Mouse (Mus musculus) large intestine, adult 2 months (tissue): Measurements from ENCODE around the gene Fcnb. TPM values are rescaled to one million over a fixed set of nuclear protein-coding genes. Genes with fewer than 3 reads are reported as not detected.

Source experiments
- DNase-seq: peaks from one replicate; pipeline ENCODE4 v3.0.0-alpha.2; 2012; ENCODE audit warnings: low read depth, low spot score
- WGBS: fragments of 180-500 bp; shearing (Covaris S2); methylation state at CpG from one replicate; pipeline ENCODE4 v1.1.7; 2018; 5-methylcytosine and 5-hydroxymethylcytosine counted together
- polyA plus RNA-seq: library from polyadenylated mRNA; depleted of rRNA; stranded (reverse); fragments of >200 nt; gene quantifications from 2 replicates; pipeline ENCODE4 v1.2.3, GENCODE M21; 2012; rRNA removed

Gene Fcnb
- polyA plus RNA-seq, 1 experiment: not detected

- 63% methylated on average over 12 of the region's 12 CpGs for WGBS
Measured at GRCm38 (mm10) chr2:28037505-28038390, 46.9 kb downstream of the Fcnb start.

DNA sequence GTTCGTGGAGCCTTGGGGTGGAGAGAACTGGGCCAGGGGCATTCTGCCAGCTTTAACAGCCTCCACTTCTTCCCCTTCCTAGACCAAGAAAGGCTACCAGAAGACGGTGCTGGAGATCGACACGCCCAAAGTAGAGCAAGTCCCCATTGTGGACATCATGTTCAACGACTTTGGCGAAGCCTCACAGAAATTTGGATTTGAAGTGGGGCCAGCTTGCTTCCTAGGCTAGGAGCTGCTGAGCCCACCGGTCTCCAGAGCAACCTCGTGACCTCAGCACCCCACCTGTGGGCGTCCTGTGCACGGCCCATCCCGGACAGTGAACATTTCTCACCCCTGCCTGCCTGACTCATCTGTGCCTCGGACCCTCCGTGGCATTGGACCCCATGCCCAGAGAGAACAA, 47.9 kb downstream of the Fcnb start:
- DNase-seq: no peak
- 76% methylated on average over 13 of the region's 13 CpGs for WGBS

More at GRCm38 (mm10) chr2:28037505-28038390, 46.9 kb downstream of the Fcnb start:
- DNase-seq: no peak

DNA sequence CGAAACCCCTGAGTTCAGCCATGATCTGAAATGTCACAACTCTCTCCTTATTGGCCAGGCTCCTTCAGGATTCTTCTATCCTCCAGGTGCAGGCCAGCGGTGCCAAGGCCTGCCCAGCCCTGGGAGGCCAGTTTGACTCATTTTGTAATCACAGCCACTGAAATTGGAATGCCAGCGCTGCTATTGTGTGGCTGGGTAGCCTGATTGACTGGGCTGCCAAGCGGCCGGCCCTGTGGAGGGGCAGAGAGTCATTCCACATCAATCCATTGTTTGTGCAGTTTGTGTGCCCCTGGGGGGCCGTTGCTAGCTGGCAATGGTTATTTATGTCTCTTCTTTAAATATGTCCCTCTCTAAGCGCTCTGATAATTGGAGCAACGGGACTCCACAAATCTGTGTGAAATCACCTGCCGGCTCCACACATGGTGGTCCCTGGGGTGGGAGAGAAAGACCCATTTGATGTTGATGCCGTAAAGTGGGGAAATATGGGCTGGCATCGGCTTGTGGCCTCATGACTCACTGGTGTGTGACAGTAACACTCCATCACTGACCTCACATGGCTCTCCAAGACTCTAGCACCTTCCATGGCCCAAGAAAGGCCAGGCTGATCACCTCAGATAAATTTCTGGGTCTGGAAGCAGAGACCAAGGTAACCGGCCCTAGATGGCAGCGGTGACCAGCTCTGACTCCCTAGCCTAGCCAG, 50.5 kb downstream of the Fcnb start:
- no peak for DNase-seq

GRCm38 (mm10) chr2:28032469-28032868, 52.2 kb downstream of the Fcnb start:
- 79% methylated on average over 11 of the region's 11 CpGs for WGBS
- DNase-seq: no peak

More for the DNA sequence above, 50.5 kb downstream of the Fcnb start:
- 81% methylated on average over 13 of the region's 13 CpGs for WGBS

GRCm38 (mm10) chr2:28031860-28032259, 52.8 kb downstream of the Fcnb start:
- 44% methylated on average over 9 of the region's 9 CpGs for WGBS
- no peak for DNase-seq

Other genes with a start within 250 kb of the Fcnb start
- gene Col5a1, start 198.5 kb downstream of the Fcnb start, polyA plus RNA-seq: 11.1 and 14.3 TPM in 2 replicates
- gene Olfm1, start 108.1 kb upstream of the Fcnb start, polyA plus RNA-seq: 8.4 and 8.6 TPM in 2 replicates